Mouse (Mus musculus) c-Kit-positive CD71-negative TER-119-negative erythroid progenitor cells, embryonic 14.5 days (primary cell): ENCODE results near the gene Cd200.
"Not testable (repeated sequence)": the region's sequence is repeated elsewhere in the genome, so short reads cannot be mapped to it uniquely, and the experiment has no call there.

Experiments used
- DNase-seq: peaks from one replicate; pipeline ENCODE4 v3.0.0-alpha.2; 2013; ENCODE audit warnings: low read depth

Gene Cd200

GRCm38 (mm10) chr16:45408425-45409063, at the start of gene Cd200:
Cd200 (minus strand) TSS chr16:45409053.
- peak; percentile 7 for DNase-seq

GRCm38 (mm10) chr16:45454762-45455161, 45.9 kb upstream of the Cd200 start:
- DNase-seq, result no peak

- DNase-seq, result no peak
Measured at GRCm38 (mm10) chr16:45437230-45437739, 28.4 kb upstream of the Cd200 start.

DNA sequence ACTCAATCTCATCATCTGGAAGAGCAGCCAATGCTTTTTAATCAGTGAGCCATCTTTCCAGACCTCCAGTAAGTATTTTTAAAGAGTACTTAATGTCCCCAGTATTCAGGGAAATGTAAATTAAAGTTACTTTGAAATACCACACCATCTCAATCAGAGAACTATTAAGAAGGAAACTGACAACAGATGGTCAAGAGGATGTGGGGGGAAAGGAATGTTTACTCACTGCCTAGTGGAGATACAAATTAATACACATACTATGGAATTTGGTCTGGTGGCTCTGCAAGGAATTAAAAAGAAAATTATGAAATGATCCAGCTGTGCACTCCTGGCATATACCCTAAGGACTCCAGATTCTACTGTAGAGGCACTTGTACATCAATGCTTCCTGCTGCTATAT, 26.7 kb upstream of the Cd200 start:
- DNase-seq, result no peak

GRCm38 (mm10) chr16:45427651-45428050, 18.8 kb upstream of the Cd200 start:
- no peak for DNase-seq

- DNase-seq, result no peak
Measured at GRCm38 (mm10) chr16:45413497-45413896, 4.6 kb upstream of the Cd200 start.

- DNase-seq, result not testable (repeated sequence)
Measured at GRCm38 (mm10) chr16:45409064-45409446, 202 bp upstream of the Cd200 start.

DNA sequence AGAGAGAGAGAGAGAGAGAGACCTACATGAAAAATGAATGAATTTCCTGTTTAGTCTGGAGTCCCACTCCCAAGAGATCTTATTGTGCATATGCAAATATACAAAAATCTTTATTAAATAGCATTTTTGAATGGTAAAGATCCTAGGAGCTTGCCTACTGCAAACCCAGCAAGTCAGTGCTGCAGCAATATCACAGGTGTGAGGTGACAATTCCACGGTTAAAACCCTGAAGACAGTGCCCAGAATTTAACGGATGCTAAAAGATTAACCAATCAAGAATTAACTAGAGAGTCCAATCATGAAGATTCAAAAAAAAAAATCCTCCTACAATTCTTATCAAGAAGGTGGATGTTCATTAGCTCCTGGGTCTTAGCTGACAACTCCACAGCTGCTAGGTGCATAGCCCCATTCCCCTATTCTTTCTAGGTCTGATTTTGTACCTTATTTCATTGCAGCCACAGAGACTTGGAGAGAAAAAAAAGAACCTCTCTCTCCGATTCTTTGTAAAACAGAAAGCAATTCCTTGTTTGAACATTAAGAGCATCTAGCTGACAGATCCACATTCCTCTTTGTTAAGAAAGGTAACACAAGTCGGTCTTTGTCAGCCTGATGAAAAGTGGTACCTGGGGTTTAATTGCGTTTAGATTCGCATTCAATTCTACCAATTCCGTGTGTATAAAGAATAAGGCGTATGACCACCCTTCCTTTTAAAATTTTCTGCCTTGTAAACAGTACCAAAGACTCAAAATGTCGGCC, 1.0 kb downstream of the Cd200 start:
- no peak for DNase-seq

GRCm38 (mm10) chr16:45407091-45407490, 1.8 kb downstream of the Cd200 start:
- DNase-seq, result no peak

DNA sequence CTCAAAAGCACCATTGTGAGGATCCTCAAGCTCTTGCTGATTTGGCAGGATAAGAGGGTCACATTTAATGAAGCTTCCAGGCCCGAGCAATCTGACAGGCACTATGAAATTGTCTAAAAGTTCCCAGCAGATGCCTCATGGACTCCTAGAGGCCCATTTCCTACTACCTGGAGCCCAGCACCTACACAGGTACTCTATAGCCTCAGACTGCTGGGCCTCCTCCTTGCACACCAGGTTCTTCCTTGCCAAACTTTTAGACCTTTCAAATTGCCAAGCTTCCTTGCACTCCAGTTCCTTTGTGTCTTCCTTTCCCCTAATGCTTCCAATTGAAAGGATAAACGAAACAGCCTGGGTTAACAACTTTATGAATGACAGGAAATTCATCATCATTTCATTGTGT, 5.9 kb downstream of the Cd200 start:
- no peak for DNase-seq

DNA sequence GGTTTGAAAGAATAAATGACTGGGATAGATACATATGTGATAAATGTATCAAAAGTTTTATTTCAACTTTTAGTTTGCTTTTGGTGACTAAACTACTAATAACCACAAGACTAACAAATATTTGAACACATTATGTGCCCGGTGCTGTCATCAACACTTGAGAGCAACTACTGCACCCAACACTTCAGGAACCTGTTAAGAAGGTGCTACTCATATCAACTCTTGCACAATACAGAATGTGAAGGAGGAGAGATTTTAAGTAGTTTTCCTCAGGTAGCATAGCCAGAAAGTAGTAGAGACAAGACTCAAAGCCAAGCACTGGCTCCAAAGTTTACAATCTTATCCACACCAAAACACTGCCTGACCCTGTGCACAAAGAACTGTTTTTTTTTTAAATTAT, 6.8 kb downstream of the Cd200 start:
- no peak for DNase-seq

DNA sequence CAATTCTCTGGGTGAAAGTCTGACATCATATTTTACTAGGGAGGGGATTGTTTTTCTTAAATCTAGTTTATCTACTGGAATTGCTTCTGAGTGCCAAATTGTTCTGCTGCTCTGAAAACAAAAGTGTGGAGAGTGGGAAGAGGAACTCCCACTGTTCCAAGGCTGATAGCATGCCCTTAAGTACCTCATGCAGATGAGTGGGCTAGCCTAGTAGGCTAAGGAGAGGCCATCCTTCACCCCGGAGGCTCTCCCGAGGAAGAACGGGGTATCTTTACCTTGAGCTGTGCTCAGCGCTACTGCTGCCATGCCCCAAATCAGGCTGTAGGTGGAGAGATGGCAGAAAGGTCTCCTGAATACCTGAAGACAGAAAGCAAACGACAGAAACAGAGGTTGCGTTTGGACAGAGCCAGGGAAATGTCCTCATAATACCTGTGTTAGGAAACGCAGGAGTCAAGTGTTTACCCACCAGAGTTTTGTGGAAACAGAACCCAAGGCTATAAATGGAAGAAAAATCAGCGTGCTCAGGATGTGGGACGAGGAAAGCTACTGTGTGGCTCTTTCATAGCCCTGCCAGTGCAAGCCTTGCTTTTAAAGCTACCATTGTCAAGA, 8.8 kb downstream of the Cd200 start:
- DNase-seq, result no peak

DNA sequence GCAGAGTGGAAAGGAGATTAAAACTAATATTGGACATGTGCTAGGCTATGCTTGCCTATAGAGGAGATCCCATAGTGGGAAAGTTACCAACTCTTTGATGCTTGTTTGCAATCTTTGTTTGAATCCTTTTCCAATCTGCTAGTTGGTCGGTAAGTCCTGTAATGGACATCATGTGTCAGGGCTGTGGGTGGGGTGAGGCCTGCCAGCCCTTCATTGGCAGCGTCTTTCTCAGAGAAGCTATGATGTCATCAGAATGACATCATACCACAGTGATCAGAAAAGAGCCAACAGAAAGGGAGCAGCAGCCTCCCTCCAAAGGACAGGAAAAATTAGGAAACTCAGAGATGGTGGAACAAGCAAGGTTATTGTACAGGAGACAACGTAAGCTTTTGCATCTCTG, 9.4 kb downstream of the Cd200 start:
- DNase-seq, result no peak

GRCm38 (mm10) chr16:45397440-45397839, 11.4 kb downstream of the Cd200 start:
- DNase-seq, result no peak

DNA sequence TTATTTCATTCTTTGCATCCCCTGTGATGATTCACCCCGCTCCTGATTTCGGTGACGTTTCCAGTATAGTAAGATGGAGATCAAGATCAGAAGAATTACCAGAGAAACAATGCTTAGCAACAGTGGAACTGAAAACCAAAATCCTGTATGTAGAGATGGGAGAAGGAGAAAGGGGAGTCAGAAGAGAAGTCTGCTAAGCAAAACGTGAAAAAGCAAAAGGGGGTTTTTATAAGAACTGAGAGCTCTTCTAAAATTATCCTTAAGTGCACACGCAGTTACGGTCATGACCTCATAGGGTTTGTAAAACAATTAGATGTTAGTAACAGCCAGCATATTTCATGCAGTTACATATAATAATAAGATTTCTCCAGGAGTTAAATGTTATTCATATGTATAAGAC, 16.6 kb downstream of the Cd200 start:
- no peak for DNase-seq

DNA sequence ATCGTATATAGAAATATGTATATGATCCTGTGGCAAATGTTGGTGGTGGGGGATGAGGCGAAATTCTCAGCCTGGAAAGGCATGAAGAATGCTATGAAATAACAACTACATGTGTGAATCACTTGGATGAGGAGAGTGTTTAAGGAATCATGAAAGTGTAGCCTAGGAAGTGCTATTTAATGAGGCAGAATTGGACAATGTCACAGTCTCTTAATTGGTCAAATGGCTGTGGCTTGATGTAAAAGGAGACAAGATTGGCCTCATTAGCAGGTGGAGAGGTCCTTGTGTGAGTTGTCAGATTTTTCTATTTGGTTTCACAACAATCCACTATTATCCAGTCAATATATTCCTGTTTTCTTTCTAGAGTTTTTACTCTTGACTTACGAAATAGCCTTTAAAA, 17.2 kb downstream of the Cd200 start:
- no peak for DNase-seq

DNA sequence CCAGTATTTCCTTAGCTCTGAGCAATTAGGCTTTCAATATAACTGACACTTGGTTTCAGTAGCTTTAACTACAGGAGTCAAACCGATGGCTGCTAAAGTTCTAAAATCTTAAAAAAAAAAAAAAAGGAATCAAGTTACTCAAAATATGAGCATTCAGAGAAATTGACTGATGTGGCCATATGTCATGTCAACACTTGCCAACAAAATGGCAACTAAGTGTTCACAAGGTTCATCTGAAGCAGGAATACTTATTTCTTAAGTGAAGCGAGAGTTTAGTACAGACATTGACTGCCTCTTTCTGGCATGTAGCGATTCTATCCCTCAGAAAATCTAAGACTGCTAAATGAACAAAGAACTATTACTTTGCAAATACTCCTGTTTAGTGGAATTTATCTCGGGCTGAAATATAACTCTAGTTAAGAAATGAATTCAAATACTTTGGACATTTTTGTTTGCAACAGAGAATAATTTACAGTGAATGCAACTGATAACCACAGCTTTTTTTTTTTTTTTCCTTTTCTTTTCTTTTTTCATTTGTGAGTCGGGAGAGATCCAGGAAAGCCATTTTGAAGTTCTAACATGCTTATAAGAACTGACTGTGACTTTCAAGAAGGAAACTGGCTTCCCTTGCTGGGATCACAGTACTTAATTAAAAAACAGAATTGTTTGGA, 18.4 kb downstream of the Cd200 start:
- DNase-seq, result no peak

- DNase-seq, result no peak
Measured at GRCm38 (mm10) chr16:45389833-45390232, 19.0 kb downstream of the Cd200 start.

GRCm38 (mm10) chr16:45389041-45389440, 19.8 kb downstream of the Cd200 start:
- DNase-seq, result no peak

GRCm38 (mm10) chr16:45381811-45382210, 27.0 kb downstream of the Cd200 start:
- DNase-seq, result no peak

- DNase-seq, result no peak
Measured at GRCm38 (mm10) chr16:45378959-45379358, 29.9 kb downstream of the Cd200 start.

GRCm38 (mm10) chr16:45378147-45378943, 30.5 kb downstream of the Cd200 start:
- no peak for DNase-seq
